Comparison of ENCODE assay signal across 14 mouse cellular contexts in the genomic region with DNA sequence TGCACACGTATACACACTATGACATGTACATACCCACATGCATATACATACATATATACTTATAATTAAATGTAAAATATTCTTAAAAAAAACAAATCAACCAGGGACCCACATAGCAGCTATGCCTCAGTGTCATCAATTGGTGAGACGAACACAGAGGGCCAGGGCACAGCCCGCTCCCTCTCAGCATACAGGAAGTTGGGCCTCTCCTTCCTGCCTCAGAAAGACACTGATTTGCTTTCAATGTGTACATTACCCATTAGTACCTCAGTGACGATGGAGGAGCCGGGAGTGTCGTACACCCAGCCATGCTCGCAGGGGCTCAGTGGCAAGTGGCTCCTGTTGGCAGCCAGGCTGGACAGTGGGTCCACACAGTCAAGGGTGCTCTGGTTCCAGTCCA. TPM values are rescaled to one million over a fixed set of nuclear protein-coding genes. Genes with fewer than 3 reads are reported as not detected.
A peak's percentile ranks its signal among the peaks of the same experiment; 100 is the strongest.
DNase-seq lines count a peak whose midpoint lies in the region; ATAC-seq and TF ChIP-seq lines count a peak whose summit lies in the region.
"Not testable (repeated sequence)": the region's sequence is repeated elsewhere in the genome, so short reads cannot be mapped to it uniquely, and the experiment has no call there.
"Had no signal": no experiment of that assay in that cellular context is flagged by ENCODE, and none has a peak within 500 bp of the region (broad histone marks: within the 10 kb centered on the region; RNA-seq: fewer than 3 reads in every experiment).

No protein-coding gene starts in this region.

- not testable (repeated sequence) for H3K27me3 ChIP-seq in kidney, adult 2 months (replicated peaks; ENCODE audit: control insufficient read depth, insufficient read depth, low read length); lung, embryonic 14.5 days (ENCODE audit: insufficient read depth, low read length); lung, postnatal 0 days (replicated peaks; ENCODE audit: insufficient read depth, low read length); stomach, postnatal 0 days (ENCODE audit: control insufficient read depth, insufficient read depth, low read length)

- not testable (repeated sequence) for H3K4me2 ChIP-seq in lung, embryonic 14.5 days; lung, postnatal 0 days (replicated peaks; ENCODE audit: low read depth, low read length); stomach, postnatal 0 days (replicated peaks; ENCODE audit: low read depth)

- TF ChIP-seq POLR2A in kidney, adult 2 months (IDR thresholded peaks at IDR 0.05; ENCODE audit: low read depth, low read length), result not testable (repeated sequence)

- WGBS in kidney, adult 2 months, result 56% methylated on average over 7 of the region's 7 CpGs
- WGBS in lung, embryonic 14.5 days, result 74% methylated on average over 7 of the region's 7 CpGs
- WGBS in lung, postnatal 0 days, result 69% methylated on average over 7 of the region's 7 CpGs
- 78% methylated on average over 7 of the region's 7 CpGs for WGBS in stomach, postnatal 0 days

- H3K27ac ChIP-seq in kidney, adult 2 months (ENCODE audit: insufficient read depth, low read depth, low read length), result peak overlapping the region; percentile 91
- not testable (repeated sequence) for H3K27ac ChIP-seq in lung, embryonic 14.5 days (ENCODE audit: low read depth); lung, postnatal 0 days (ENCODE audit: low read length)
- peak overlapping the region; percentile 71; the same call in 1 of the 2 replicates for H3K27ac ChIP-seq in stomach, postnatal 0 days (replicated peaks)

- peaks cover 27% of the 10 kb centered on the region for H3K4me1 ChIP-seq in kidney, adult 2 months (ENCODE audit: control insufficient read depth, insufficient read depth, low read length)
- not testable (repeated sequence) for H3K4me1 ChIP-seq in lung, embryonic 14.5 days (ENCODE audit: insufficient read depth); lung, postnatal 0 days (ENCODE audit: insufficient read depth, low read depth, low read length); stomach, postnatal 0 days (replicated peaks; ENCODE audit: control insufficient read depth, insufficient read depth)

- not testable (repeated sequence) for H3K9ac ChIP-seq in lung, embryonic 14.5 days; lung, postnatal 0 days (replicated peaks; ENCODE audit: low read depth); stomach, postnatal 0 days (ENCODE audit: low read length)

- not testable (repeated sequence) for TF ChIP-seq EP300 in lung, postnatal 0 days (IDR thresholded peaks at IDR 0.05); stomach, postnatal 0 days (optimal IDR thresholded peaks at IDR 0.05)

- DNase-seq in CD4-positive, CD25-positive, alpha-beta regulatory T cell, adult 2 months (ENCODE audit: low read depth, low spot score), result peak; percentile 71
- DNase-seq in kidney, adult 2 months; lung, embryonic 14.5 days; lung, postnatal 0 days (ENCODE audit: low spot score); stomach, postnatal 0 days (ENCODE audit: low spot score): not testable (repeated sequence)

- TF ChIP-seq CTCF in kidney, adult 2 months (conservative IDR thresholded peaks at IDR 0.05; ENCODE audit: insufficient read depth, insufficient read length, low read depth, low read length); lung, embryonic 14.5 days (IDR thresholded peaks at IDR 0.05; ENCODE audit: low read depth); lung, postnatal 0 days (IDR thresholded peaks at IDR 0.05); stomach, postnatal 0 days (IDR thresholded peaks at IDR 0.05; ENCODE audit: low read depth): not testable (repeated sequence)

- H3K4me3 ChIP-seq in kidney, adult 2 months (ENCODE audit: insufficient read depth, low read depth, low read length), result peak overlapping the region; percentile 75
- H3K4me3 ChIP-seq in lung, embryonic 14.5 days (ENCODE audit: low read depth, low read length); lung, postnatal 0 days (ENCODE audit: low read depth, low read length); stomach, postnatal 0 days (ENCODE audit: low read depth, low read length): not testable (repeated sequence)

- not testable (repeated sequence) for H3K9me3 ChIP-seq in lung, embryonic 14.5 days (ENCODE audit: low read depth, low read length); lung, postnatal 0 days (ENCODE audit: low read length); stomach, postnatal 0 days (ENCODE audit: control insufficient read depth, low read length)

- ATAC-seq in activated CD4-positive, CD25-positive, alpha-beta regulatory T cell, adult 4 months, result peak; percentile 92
- 0 out of 2 replicates have a peak, but pooled peaks have one; percentile 16 for ATAC-seq in lung, embryonic 14.5 days (ENCODE audit: insufficient read depth)
- ATAC-seq in lung, postnatal 0 days, result peak; percentile 20; the same call in 1 of the 2 replicates
- not testable (repeated sequence) for ATAC-seq in stomach, postnatal 0 days (ENCODE audit: low FRiP score, low TSS enrichment)

- not testable (repeated sequence) for H3K36me3 ChIP-seq in kidney, adult 2 months (ENCODE audit: control insufficient read depth, insufficient read depth, low read length); lung, embryonic 14.5 days (ENCODE audit: insufficient read depth); lung, postnatal 0 days (ENCODE audit: insufficient read depth, low read length); stomach, postnatal 0 days (ENCODE audit: control insufficient read depth, insufficient read depth, low read length)

RNA-seq across cellular contexts. Expression of gene Slc22a1, which starts 0.6 kb away (rescaled TPM):
- polyA plus RNA-seq in activated CD4-positive, CD25-positive, alpha-beta regulatory T cell, adult 4 months (2017; shearing (Covaris generic)), result under 1 TPM in 1 of 2 experiments, not detected in 1; 0.81 TPM
- polyA plus RNA-seq in kidney, adult 2 months (2012; rRNA removed), result 468 and 516 TPM in 2 replicates
- polyA plus RNA-seq in lung, embryonic 14.5 days (2014; fragmentation: Nextera tagmentation; extraction: Ambion mirVana), result 1.2 and 5.1 TPM in 2 replicates
- polyA plus RNA-seq in lung, postnatal 0 days (2015; fragmentation: Nextera tagmentation; extraction: Ambion mirVana), result 1.6 and 3.2 TPM in 2 replicates
- 7.9 and 10.4 TPM in 2 replicates for polyA plus RNA-seq in stomach, postnatal 0 days (2015; fragmentation: Nextera tagmentation; extraction: Ambion mirVana)
- polyA plus RNA-seq: brain, embryonic 14.5 days; embryonic facial prominence, embryonic 10.5 days; erythroblast, embryonic 14.5 days; forebrain, embryonic 15.5 days; hindbrain, embryonic 10.5 days; hindbrain, embryonic 13.5 days; hindbrain, embryonic 16.5 days; Patski had no signal

Comparison
In these comparisons a context has a peak if more than half of its experiments do, and no peak if none do; other contexts are left out.
1. RNA of gene Slc22a1, which starts 0.6 kb away (polyA plus RNA-seq): 468 to 516 TPM in kidney, adult 2 months; 7.9 to 10.4 TPM in stomach, postnatal 0 days, 1.6 to 3.2 TPM in lung, postnatal 0 days, 1.2 to 5.1 TPM in lung, embryonic 14.5 days and 0.81 TPM in activated CD4-positive, CD25-positive, alpha-beta regulatory T cell, adult 4 months; every median in the first group is over 10 times any median in the second.